Mouse (Mus musculus): Measurements from ENCODE around the gene Pkn2. TPM values are rescaled to one million over a fixed set of nuclear protein-coding genes. Genes with fewer than 3 reads are reported as not detected.

The Pkn2 gene
- polyA plus RNA-seq, 1 experiment from 2014 or later, result 78.1 TPM

- CTCF ChIA-PET, result interaction anchor here (1.0 to 2.4 kb wide), 3 partner anchors 10 to 147 kb away, joined by 3 to 10 read pairs (median 5); no protein-coding TSS in a partner anchor
- in situ Hi-C loops (cut with MboI; ENCODE audit: low pct_unique_long_range_greater_than_20kb), result loop anchor here (25.0 kb wide), 1 partner anchor 1610 kb away; no protein-coding TSS in a partner anchor
- POLR2A ChIA-PET, result interaction anchor here (0.6 kb wide), 1 partner anchor 121 kb away, joined by 4 read pairs; no protein-coding TSS in a partner anchor
- no peaks in the 10 kb centered on the region for H3K27me3 ChIP-seq
- no peak for ATAC-seq
- no peak for DNase-seq (ENCODE audit: low read depth, low spot score)
- TF ChIP-seq CTCF (IDR thresholded peaks at IDR 0.05), result no peak
These were observed 104.6 kb downstream of the Pkn2 start for GRCm38 (mm10) chr3:142777227-142777626.

- CTCF ChIA-PET, result interaction anchor here (1.1 to 2.1 kb wide), 2 partner anchors 9 to 13 kb away, joined by 3 to 7 read pairs; no protein-coding TSS in a partner anchor
- no peak for ATAC-seq
- no peak for DNase-seq (ENCODE audit: low read depth, low spot score)
- TF ChIP-seq CTCF (IDR thresholded peaks at IDR 0.05), result peak; percentile 28
- H3K27me3 ChIP-seq, result no peaks in the 10 kb centered on the region
- POLR2A ChIA-PET, result no interaction called here
- in situ Hi-C loops (cut with MboI; ENCODE audit: low pct_unique_long_range_greater_than_20kb), result no loop called here
These were observed 108.1 kb downstream of the Pkn2 start for GRCm38 (mm10) chr3:142773538-142774191.

GRCm38 (mm10) chr3:142770518-142770917 lies 111.3 kb downstream of the Pkn2 start:
- no peak for TF ChIP-seq CTCF (IDR thresholded peaks at IDR 0.05)
- POLR2A ChIA-PET, result no interaction called here
- in situ Hi-C loops (cut with MboI; ENCODE audit: low pct_unique_long_range_greater_than_20kb), result no loop called here

GRCm38 (mm10) chr3:142768498-142768897 lies 113.3 kb downstream of the Pkn2 start:
- POLR2A ChIA-PET, result no interaction called here
- ATAC-seq (no peak), DNase-seq (ENCODE audit: low read depth, low spot score) (no peak)
- CTCF ChIA-PET, result no interaction called here
- no peak for TF ChIP-seq CTCF (IDR thresholded peaks at IDR 0.05)
- H3K27me3 ChIP-seq, result no peaks in the 10 kb centered on the region
- in situ Hi-C loops (cut with MboI; ENCODE audit: low pct_unique_long_range_greater_than_20kb), result no loop called here

More at GRCm38 (mm10) chr3:142770518-142770917, 111.3 kb downstream of the Pkn2 start:
- no peaks in the 10 kb centered on the region for H3K27me3 ChIP-seq
- CTCF ChIA-PET, result interaction anchor here (1.5 kb wide), 1 partner anchor 9 kb away, joined by 5 read pairs; no protein-coding TSS in a partner anchor
- ATAC-seq, result no peak
- DNase-seq (ENCODE audit: low read depth, low spot score), result no peak

GRCm38 (mm10) chr3:142765778-142766165 lies 116.0 kb downstream of the Pkn2 start:
- ChIA-PET POLR2A (no interaction called here), CTCF (interaction anchor here (1.3 kb wide), 1 partner anchor 15 kb away, joined by 4 read pairs; no protein-coding TSS in a partner anchor)
- DNase-seq (ENCODE audit: low read depth, low spot score), result no peak
- no peak for ATAC-seq
- TF ChIP-seq CTCF (IDR thresholded peaks at IDR 0.05), result no peak
- in situ Hi-C loops (cut with MboI; ENCODE audit: low pct_unique_long_range_greater_than_20kb), result no loop called here
- no peaks in the 10 kb centered on the region for H3K27me3 ChIP-seq

- ATAC-seq, result peak; percentile 96
- POLR2A ChIA-PET, result interaction anchor here (0.6 kb wide), 1 partner anchor 8 kb away, joined by 3 read pairs; no protein-coding TSS in a partner anchor
- in situ Hi-C loops (cut with MboI; ENCODE audit: low pct_unique_long_range_greater_than_20kb), result no loop called here
These were observed 116.6 kb downstream of the Pkn2 start, which contains the start of gene Gtf2b for GRCm38 (mm10) chr3:142764995-142765777. Gene Gtf2b, plus strand, starts transcription at chr3:142765045.

GRCm38 (mm10) chr3:142760356-142760755 lies 121.4 kb downstream of the Pkn2 start:
- CTCF ChIA-PET, result no interaction called here

More at GRCm38 (mm10) chr3:142764995-142765777, 116.6 kb downstream of the Pkn2 start, which contains the start of gene Gtf2b:
- CTCF ChIA-PET, result no interaction called here
- TF ChIP-seq CTCF (IDR thresholded peaks at IDR 0.05), result no peak
- DNase-seq (ENCODE audit: low read depth, low spot score), result peak; percentile 86
- H3K27me3 ChIP-seq, result no peaks in the 10 kb centered on the region

GRCm38 (mm10) chr3:142758593-142758992 lies 123.2 kb downstream of the Pkn2 start:
- no peak for TF ChIP-seq CTCF (IDR thresholded peaks at IDR 0.05)
- in situ Hi-C loops (cut with MboI; ENCODE audit: low pct_unique_long_range_greater_than_20kb), result no loop called here
- ATAC-seq (no peak), DNase-seq (ENCODE audit: low read depth, low spot score) (no peak)
- no peaks in the 10 kb centered on the region for H3K27me3 ChIP-seq
- CTCF ChIA-PET, result interaction anchor here (1.1 to 2.8 kb wide), 3 partner anchors 11 to 50 kb away, joined by 5 to 8 read pairs (median 5); no protein-coding TSS in a partner anchor
- POLR2A ChIA-PET, result no interaction called here

More at GRCm38 (mm10) chr3:142760356-142760755, 121.4 kb downstream of the Pkn2 start:
- POLR2A ChIA-PET, result no interaction called here
- no peak for TF ChIP-seq CTCF (IDR thresholded peaks at IDR 0.05)
- in situ Hi-C loops (cut with MboI; ENCODE audit: low pct_unique_long_range_greater_than_20kb), result no loop called here
- ATAC-seq (no peak), DNase-seq (ENCODE audit: low read depth, low spot score) (no peak)
- no peaks in the 10 kb centered on the region for H3K27me3 ChIP-seq

GRCm38 (mm10) chr3:142757841-142758240 lies 124.0 kb downstream of the Pkn2 start:
- ChIA-PET CTCF (interaction anchor here (1.1 to 2.8 kb wide), 3 partner anchors 10 to 49 kb away, joined by 5 to 8 read pairs (median 5); no protein-coding TSS in a partner anchor), POLR2A (no interaction called here)
- in situ Hi-C loops (cut with MboI; ENCODE audit: low pct_unique_long_range_greater_than_20kb), result no loop called here
- H3K27me3 ChIP-seq, result no peaks in the 10 kb centered on the region
- no peak for ATAC-seq
- no peak for DNase-seq (ENCODE audit: low read depth, low spot score)
- TF ChIP-seq CTCF (IDR thresholded peaks at IDR 0.05), result no peak

- ATAC-seq, result no peak
- POLR2A ChIA-PET, result no interaction called here
- in situ Hi-C loops (cut with MboI; ENCODE audit: low pct_unique_long_range_greater_than_20kb), result no loop called here
- CTCF ChIA-PET, result interaction anchor here (1.2 to 1.4 kb wide), 2 partner anchors 9 to 11 kb away, joined by 3 to 6 read pairs; no protein-coding TSS in a partner anchor
- H3K27me3 ChIP-seq, result no peaks in the 10 kb centered on the region
- no peak for DNase-seq (ENCODE audit: low read depth, low spot score)
- TF ChIP-seq CTCF (IDR thresholded peaks at IDR 0.05), result no peak
These were observed 126.5 kb downstream of the Pkn2 start for GRCm38 (mm10) chr3:142755132-142755867.
